Mouse (Mus musculus): ENCODE data around the gene Zscan10. TPM values are rescaled to one million over a fixed set of nuclear protein-coding genes. Genes with fewer than 3 reads are reported as not detected.

Gene Zscan10
- polyA plus RNA-seq, 1 experiment from 2014 or later = not detected

- Histone ChIP-seq H3K4me1 (replicated peaks; ENCODE audit: control insufficient read depth, insufficient read depth, low read length) (no peaks in the 10 kb centered on the region), H3K36me3 (ENCODE audit: control insufficient read depth, insufficient read depth) (no peaks in the 10 kb centered on the region), H3K4me3 (ENCODE audit: low read depth, low read length) (no peak overlapping the region), H3K27ac (ENCODE audit: low read depth, low read length) (no peak overlapping the region), H3K9ac (ENCODE audit: low read depth, low read length) (no peak overlapping the region), H3K27me3 (replicated peaks; ENCODE audit: control insufficient read depth, insufficient read depth, low read length) (no peaks in the 10 kb centered on the region), H3K9me3 (ENCODE audit: control insufficient read depth) (no peaks in the 10 kb centered on the region), H3K4me2 (replicated peaks; ENCODE audit: low read depth) (peak overlapping the region; percentile 46)
- TF ChIP-seq CTCF (IDR thresholded peaks at IDR 0.05; ENCODE audit: low read depth) = peak; percentile 93
- WGBS = 11% methylated on average over 22 of the region's 22 CpGs
- peak; percentile 80 for ATAC-seq
Observed at GRCm38 (mm10) chr17:23630195-23631020, 29.8 kb downstream of the Zscan10 start.

DNA sequence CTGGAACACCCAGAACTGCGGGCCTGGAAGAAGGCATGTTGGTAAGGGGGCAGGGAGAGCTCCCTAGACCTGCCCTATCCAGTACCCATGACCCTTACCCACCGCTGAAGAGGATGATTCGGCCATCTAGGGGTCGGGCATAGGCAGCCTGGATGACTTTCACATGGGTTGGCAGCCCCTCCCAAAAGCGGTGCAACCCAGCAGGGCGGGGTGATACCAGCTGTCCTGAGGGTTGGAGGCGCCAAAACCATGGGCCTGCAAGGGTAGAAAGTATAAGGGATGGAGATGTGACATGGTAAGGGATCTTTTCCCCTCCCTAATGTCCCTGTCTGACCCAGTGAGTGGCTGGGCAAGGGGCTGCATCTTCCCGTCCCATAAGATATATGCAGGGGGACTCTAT, 30.6 kb downstream of the Zscan10 start:
- Histone ChIP-seq H3K4me2 (replicated peaks; ENCODE audit: low read depth) (no peak overlapping the region), H3K27ac (ENCODE audit: low read depth, low read length) (no peak overlapping the region), H3K4me3 (ENCODE audit: low read depth, low read length) (no peak overlapping the region), H3K36me3 (ENCODE audit: control insufficient read depth, insufficient read depth) (no peaks in the 10 kb centered on the region), H3K27me3 (replicated peaks; ENCODE audit: control insufficient read depth, insufficient read depth, low read length) (no peaks in the 10 kb centered on the region), H3K9ac (ENCODE audit: low read depth, low read length) (no peak overlapping the region), H3K9me3 (ENCODE audit: control insufficient read depth) (no peaks in the 10 kb centered on the region), H3K4me1 (replicated peaks; ENCODE audit: control insufficient read depth, insufficient read depth, low read length) (no peaks in the 10 kb centered on the region)
- 78% methylated on average over 8 of the region's 8 CpGs for WGBS
- ATAC-seq = no peak
- TF ChIP-seq CTCF (IDR thresholded peaks at IDR 0.05; ENCODE audit: low read depth) = no peak

DNA sequence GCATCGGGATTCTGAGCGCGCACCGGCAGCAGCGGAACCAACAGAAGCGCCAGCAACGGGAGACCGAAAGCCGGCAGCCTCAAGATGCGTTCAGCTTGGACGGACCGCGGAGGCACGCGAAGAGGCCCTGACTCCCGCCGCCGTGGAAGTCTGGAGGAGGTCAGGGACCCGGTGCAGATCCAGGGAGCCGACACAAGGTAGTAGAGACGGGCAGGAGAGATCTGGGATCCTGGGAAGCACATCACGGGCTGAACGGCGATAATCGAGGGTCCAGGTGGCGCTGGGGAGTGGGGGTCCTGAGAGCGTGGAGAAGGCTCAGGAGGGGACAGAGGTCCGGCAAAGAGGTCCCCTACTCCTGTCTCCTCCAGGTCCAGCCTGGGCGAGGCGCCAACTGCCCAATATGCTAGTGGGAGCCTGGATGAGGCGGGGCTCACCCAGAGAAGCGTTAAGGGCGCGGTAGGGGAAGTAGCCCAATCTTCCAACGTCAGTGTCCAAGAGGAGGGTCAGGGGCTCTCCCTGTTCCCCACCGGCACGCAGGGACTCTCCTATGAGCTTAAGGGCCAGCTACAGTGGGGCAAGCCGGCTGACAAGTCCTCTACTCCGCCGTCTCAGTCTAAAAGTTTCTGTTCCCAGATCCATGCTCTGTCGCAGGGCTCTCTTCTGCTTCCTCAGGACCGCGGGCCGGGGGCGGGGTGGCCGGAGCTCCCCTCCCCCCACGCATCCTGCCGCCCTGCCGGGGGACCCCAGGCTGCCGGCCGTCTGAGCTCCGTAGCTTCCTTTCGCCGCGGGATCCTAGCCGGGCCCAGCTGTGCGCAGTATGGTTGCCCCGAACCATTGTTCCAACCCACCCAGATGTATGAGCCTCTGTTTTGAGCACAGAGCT, 44.2 kb downstream of the Zscan10 start, which contains the start of gene Mmp25:
Mmp25 (minus strand) TSS at position 665 of the 883 bp plus-strand sequence.
- Histone ChIP-seq H3K27me3 (replicated peaks; ENCODE audit: control insufficient read depth, insufficient read depth, low read length) (peaks cover 10% of the 10 kb centered on the region; the same call in 1 of the 2 replicates), H3K4me1 (replicated peaks; ENCODE audit: control insufficient read depth, insufficient read depth, low read length) (no peaks in the 10 kb centered on the region), H3K9me3 (ENCODE audit: control insufficient read depth) (no peaks in the 10 kb centered on the region), H3K4me2 (replicated peaks; ENCODE audit: low read depth) (peak within 1 kb of the TSS; percentile 78), H3K4me3 (ENCODE audit: low read depth, low read length) (peak within 1 kb of the TSS; percentile 47), H3K9ac (ENCODE audit: low read depth, low read length) (peak within 1 kb of the TSS; percentile 40), H3K36me3 (ENCODE audit: control insufficient read depth, insufficient read depth) (no peaks in the 10 kb centered on the region), H3K27ac (ENCODE audit: low read depth, low read length) (no peak within 1 kb of the TSS)
- no peak for ATAC-seq
- 1% methylated on average over 58 of the region's 58 CpGs for WGBS
- no peak for TF ChIP-seq CTCF (IDR thresholded peaks at IDR 0.05; ENCODE audit: low read depth)

DNA sequence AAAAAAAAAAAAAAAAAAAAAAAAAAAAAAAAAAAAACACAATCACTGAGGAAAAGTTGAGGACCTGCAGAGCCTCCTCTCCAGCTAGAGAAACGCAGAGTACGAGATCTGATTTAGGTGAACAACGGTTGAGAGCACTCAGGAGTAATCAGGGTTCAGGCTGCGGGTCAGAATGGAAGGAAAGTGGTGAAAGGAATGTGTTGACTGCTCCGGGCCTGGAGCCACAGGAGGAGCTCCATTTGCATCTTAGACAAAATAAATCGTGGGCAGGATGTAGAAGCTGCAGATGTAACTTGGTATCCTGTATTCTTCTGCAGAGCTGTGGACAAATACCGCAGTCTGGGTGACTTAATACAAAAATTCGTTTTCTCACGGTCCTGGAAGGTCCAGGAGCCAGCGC, 45.2 kb downstream of the Zscan10 start:
- Histone ChIP-seq H3K4me3 (ENCODE audit: low read depth, low read length) (no peak overlapping the region), H3K9ac (ENCODE audit: low read depth, low read length) (no peak overlapping the region), H3K9me3 (ENCODE audit: control insufficient read depth) (no peaks in the 10 kb centered on the region), H3K27ac (ENCODE audit: low read depth, low read length) (no peak overlapping the region), H3K36me3 (ENCODE audit: control insufficient read depth, insufficient read depth) (no peaks in the 10 kb centered on the region), H3K4me2 (replicated peaks; ENCODE audit: low read depth) (no peak overlapping the region), H3K27me3 (replicated peaks; ENCODE audit: control insufficient read depth, insufficient read depth, low read length) (peaks cover 10% of the 10 kb centered on the region; the same call in 1 of the 2 replicates), H3K4me1 (replicated peaks; ENCODE audit: control insufficient read depth, insufficient read depth, low read length) (no peaks in the 10 kb centered on the region)
- no peak for TF ChIP-seq CTCF (IDR thresholded peaks at IDR 0.05; ENCODE audit: low read depth)
- ATAC-seq = no peak
- 48% methylated on average over 10 of the region's 10 CpGs for WGBS

GRCm38 (mm10) chr17:23651363-23651762, 50.7 kb downstream of the Zscan10 start:
- H3K36me3 ChIP-seq (ENCODE audit: control insufficient read depth, insufficient read depth) = no peaks in the 10 kb centered on the region
- H3K27ac ChIP-seq (ENCODE audit: low read depth, low read length) = no peak overlapping the region
- H3K9ac ChIP-seq (ENCODE audit: low read depth, low read length) = no peak overlapping the region
- no peak for TF ChIP-seq CTCF (IDR thresholded peaks at IDR 0.05; ENCODE audit: low read depth)
- no peak overlapping the region for H3K4me3 ChIP-seq (ENCODE audit: low read depth, low read length)
- H3K9me3 ChIP-seq (ENCODE audit: control insufficient read depth) = no peaks in the 10 kb centered on the region
- no peaks in the 10 kb centered on the region for H3K27me3 ChIP-seq (replicated peaks; ENCODE audit: control insufficient read depth, insufficient read depth, low read length)
- WGBS = 79% methylated on average over 6 of the region's 6 CpGs
- no peak overlapping the region for H3K4me2 ChIP-seq (replicated peaks; ENCODE audit: low read depth)
- ATAC-seq = no peak
- H3K4me1 ChIP-seq (replicated peaks; ENCODE audit: control insufficient read depth, insufficient read depth, low read length) = no peaks in the 10 kb centered on the region

DNA sequence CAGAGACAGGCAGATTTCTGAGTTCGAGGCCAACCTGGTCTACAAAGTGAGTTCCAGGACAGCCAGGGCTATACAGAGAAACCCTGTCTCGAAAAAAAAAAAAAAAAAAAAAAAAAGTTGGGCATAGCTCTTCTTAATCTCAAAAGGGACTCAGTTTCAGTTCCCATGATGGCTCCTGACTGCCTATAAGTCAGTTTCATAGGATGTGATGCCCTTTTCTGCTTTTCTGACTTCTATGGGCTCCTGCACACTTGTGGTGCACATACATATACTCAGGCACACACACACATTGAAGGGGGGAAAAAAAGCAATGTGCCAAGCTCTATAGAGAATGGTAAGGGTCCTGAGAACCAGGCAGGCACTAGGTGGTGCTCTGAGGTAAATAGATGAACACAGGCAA, 52.7 kb downstream of the Zscan10 start:
- Histone ChIP-seq H3K4me1 (replicated peaks; ENCODE audit: control insufficient read depth, insufficient read depth, low read length) (no peaks in the 10 kb centered on the region), H3K9me3 (ENCODE audit: control insufficient read depth) (no peaks in the 10 kb centered on the region), H3K9ac (ENCODE audit: low read depth, low read length) (no peak overlapping the region), H3K4me3 (ENCODE audit: low read depth, low read length) (no peak overlapping the region), H3K4me2 (replicated peaks; ENCODE audit: low read depth) (no peak overlapping the region), H3K36me3 (ENCODE audit: control insufficient read depth, insufficient read depth) (no peaks in the 10 kb centered on the region), H3K27me3 (replicated peaks; ENCODE audit: control insufficient read depth, insufficient read depth, low read length) (no peaks in the 10 kb centered on the region), H3K27ac (ENCODE audit: low read depth, low read length) (no peak overlapping the region)
- TF ChIP-seq CTCF (IDR thresholded peaks at IDR 0.05; ENCODE audit: low read depth) = 0 out of 2 replicates have a peak, but pooled peaks have one; percentile 13
- WGBS = 73% methylated on average over 2 of the region's 2 CpGs
- no peak for ATAC-seq
